Mouse (Mus musculus): ENCODE data around the gene Trim6.

GRCm38 (mm10) chr7:104244287-104245181, 25.9 kb downstream of the Trim6 start, which contains the start of gene Trim34a:
- peak; percentile 29; the same call in 1 of the 2 replicates for TF ChIP-seq CTCF (conservative IDR thresholded peaks at IDR 0.05; ENCODE audit: low read length)
- TF ChIP-seq NANOG (IDR thresholded peaks at IDR 0.05; ENCODE audit: borderline replicate concordance, low read length), result no peak
- no peak for TF ChIP-seq POU5F1 (IDR thresholded peaks at IDR 0.05; ENCODE audit: borderline replicate concordance, low read length)
